Mouse (Mus musculus) spleen, adult 18-20 months (tissue): ENCODE results near the gene Gm21425.
"Not testable (repeated sequence)": the region's sequence is repeated elsewhere in the genome, so short reads cannot be mapped to it uniquely, and the experiment has no call there.

Experiments used
- DNase-seq, 2 experiments: peaks; one replicate each; pipeline ENCODE4 v3.0.0; 2022; ENCODE audit warnings: mixed read lengths in 2 of 2

Gm21425 gene

GRCm38 (mm10) chrY:13161668-13162067, at the start of gene Gm21425:
TSS of gene Gm21425 (plus strand) at chrY:13161968.
- not testable (repeated sequence) for DNase-seq

GRCm38 (mm10) chrY:13133392-13133791, 28.4 kb upstream of the Gm21425 start, which contains the start of gene Gm21891:
TSS of gene Gm21891 (minus strand) at chrY:13133492.
- not testable (repeated sequence) for DNase-seq
